Mouse (Mus musculus): ENCODE results near the gene Exoc4. TPM values are rescaled to one million over a fixed set of nuclear protein-coding genes. Genes with fewer than 3 reads are reported as not detected.

Exoc4 gene
- total and polyA plus RNA-seq, 3 experiments, result 31.2 to 46.4 (median 41.9) TPM

DNA sequence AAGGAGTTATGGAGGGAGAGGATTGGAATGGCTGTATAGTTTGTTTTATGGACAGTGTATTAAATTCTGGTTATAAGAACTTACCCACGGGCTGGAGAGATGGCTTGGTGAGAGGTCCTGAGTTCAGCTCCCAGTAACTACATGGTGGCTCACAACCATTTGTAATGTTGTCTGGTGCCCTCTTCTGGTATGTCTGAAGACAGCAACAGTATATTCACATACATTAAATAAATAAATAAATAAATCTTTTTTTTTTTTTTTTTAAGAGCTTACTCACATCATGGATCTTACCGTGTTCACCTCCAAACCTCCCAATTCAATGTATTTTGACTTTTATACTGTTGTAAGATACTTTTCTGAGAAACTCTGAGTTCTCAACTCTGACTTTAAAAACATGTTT is 143.1 kb downstream of the Exoc4 start:
- no peak for DNase-seq (ENCODE audit: extremely low read depth)
- in situ Hi-C loops (cut with MboI; ENCODE audit: low pct_ligation_motif_present, low pct_unique_long_range_greater_than_20kb, low sequenced_read_pairs), result no loop called here
- dilution Hi-C loops (cut with MboI; ENCODE audit: extremely low pct_ligation_motif_present, extremely low pct_unique_long_range_greater_than_20kb, low sequenced_read_pairs), result no loop called here
- Histone ChIP-seq H3K4me1 (ENCODE audit: control insufficient read depth in 1 of 2, insufficient read depth in 2 of 2) (peaks cover 0 to 16% of the 10 kb centered on the region in 2 experiments; a peak in 2 of 4 replicates), H3K4me3 (replicated peaks in 1 of 3; ENCODE audit: low read depth in 2 of 3, low read length in 2 of 3, poor library complexity in 1 of 3) (no peak overlapping the region), H3K9me3 (replicated peaks; ENCODE audit: low read length) (no peaks in the 10 kb centered on the region), H3K36me3 (replicated peaks in 1 of 2; ENCODE audit: control insufficient read depth in 1 of 2, insufficient read depth in 1 of 2, low read length in 1 of 2) (peaks cover 0 to 5% of the 10 kb centered on the region in 2 experiments), H3K4me2 (ENCODE audit: insufficient read depth, low read depth, poor library complexity, severe bottlenecking) (no peak overlapping the region), H3K27ac (ENCODE audit: insufficient read depth, low read depth) (no peak overlapping the region), H3K9ac (ENCODE audit: insufficient read depth, low read depth) (no peak overlapping the region), H3K79me2 (replicated peaks; ENCODE audit: control insufficient read depth, extremely low read depth, insufficient read depth, poor library complexity, severe bottlenecking) (no peaks in the 10 kb centered on the region), H3K27me3 (replicated peaks) (no peaks in the 10 kb centered on the region)
- no peak for TF ChIP-seq HCFC1 (IDR thresholded peaks at IDR 0.05; ENCODE audit: low read depth, low read length)
- TF ChIP-seq TCF12 (IDR thresholded peaks at IDR 0.05; ENCODE audit: low read depth, low read length), result no peak
- no peak for TF ChIP-seq SIN3A (IDR thresholded peaks at IDR 0.05; ENCODE audit: low read length)
- no peak for TF ChIP-seq MAFK (IDR thresholded peaks at IDR 0.05; ENCODE audit: insufficient replicate concordance, low read length)
- TF ChIP-seq POLR2A (IDR thresholded peaks at IDR 0.05; ENCODE audit: low read depth, low read length), result no peak
- TF ChIP-seq RAD21 (IDR thresholded peaks at IDR 0.05; ENCODE audit: low read depth, low read length), result peak; percentile 26
- peak in 1 of 2 experiments; percentile 37; a peak in 2 of 4 replicates for TF ChIP-seq CTCF (conservative IDR thresholded peaks at IDR 0.05 in 1 of 2, IDR thresholded peaks at IDR 0.05 in 1 of 2; ENCODE audit: low read depth in 2 of 2, low read length in 2 of 2)
- no peak for TF ChIP-seq ETS1 (conservative IDR thresholded peaks at IDR 0.05; ENCODE audit: low read depth, low read length)
- no peak for TF ChIP-seq POLR2AphosphoS2 (IDR thresholded peaks at IDR 0.05; ENCODE audit: low read depth, low read length)
- no peak for TF ChIP-seq TBP (conservative IDR thresholded peaks at IDR 0.05; ENCODE audit: low read depth, low read length)
- TF ChIP-seq ZNF384 (IDR thresholded peaks at IDR 0.05; ENCODE audit: low read depth, low read length), result peak; percentile 63
- TF ChIP-seq PAX5 (IDR thresholded peaks at IDR 0.05; ENCODE audit: low read length), result no peak
- TF ChIP-seq MYC (IDR thresholded peaks at IDR 0.05; ENCODE audit: low read depth, low read length), result no peak
- no peak for TF ChIP-seq UBTF (IDR thresholded peaks at IDR 0.05; ENCODE audit: low read depth, low read length)
- TF ChIP-seq BHLHE40 (IDR thresholded peaks at IDR 0.05; ENCODE audit: low read depth, low read length), result no peak
- no peak for TF ChIP-seq ZC3H11A (IDR thresholded peaks at IDR 0.05; ENCODE audit: low read depth, low read length)

DNA sequence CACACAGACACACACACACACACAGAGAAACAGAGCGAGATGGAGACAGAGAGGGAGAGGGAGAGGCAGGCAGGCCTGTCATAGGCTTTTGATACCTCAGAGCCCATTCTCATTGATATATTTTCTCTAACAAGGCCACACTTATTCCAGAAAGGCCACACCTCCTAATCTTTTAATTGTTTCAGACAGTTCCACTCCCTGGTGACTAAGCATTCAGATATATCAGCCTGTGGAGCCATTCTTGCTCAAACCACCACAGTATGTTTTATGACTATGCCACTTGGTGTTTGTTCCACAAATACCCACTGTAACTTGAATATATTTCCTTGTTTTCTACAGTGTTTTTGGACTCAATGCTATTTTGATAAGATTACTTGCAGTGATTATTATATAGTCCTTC is 150.6 kb downstream of the Exoc4 start:
- no peaks in the 10 kb centered on the region for H3K27me3 ChIP-seq (replicated peaks)
- no peak overlapping the region for H3K9ac ChIP-seq (ENCODE audit: insufficient read depth, low read depth)
- H3K4me2 ChIP-seq (ENCODE audit: insufficient read depth, low read depth, poor library complexity, severe bottlenecking), result no peak overlapping the region
- in situ Hi-C loops (cut with MboI; ENCODE audit: low pct_ligation_motif_present, low pct_unique_long_range_greater_than_20kb, low sequenced_read_pairs) (no loop called here), dilution Hi-C loops (cut with MboI; ENCODE audit: extremely low pct_ligation_motif_present, extremely low pct_unique_long_range_greater_than_20kb, low sequenced_read_pairs) (no loop called here)
- no peaks in the 10 kb centered on the region for H3K9me3 ChIP-seq (replicated peaks; ENCODE audit: low read length)
- no peak overlapping the region for H3K27ac ChIP-seq (ENCODE audit: insufficient read depth, low read depth)
- no peak overlapping the region for H3K4me3 ChIP-seq (replicated peaks in 1 of 3; ENCODE audit: low read depth in 2 of 3, low read length in 2 of 3, poor library complexity in 1 of 3)
- no peak for TF ChIP-seq TCF12 (IDR thresholded peaks at IDR 0.05; ENCODE audit: low read depth, low read length)
- no peak for TF ChIP-seq ZC3H11A (IDR thresholded peaks at IDR 0.05; ENCODE audit: low read depth, low read length)
- no peak for TF ChIP-seq CHD1 (IDR thresholded peaks at IDR 0.05; ENCODE audit: low read depth, low read length)
- TF ChIP-seq NELFE (IDR thresholded peaks at IDR 0.05; ENCODE audit: low read depth, low read length), result no peak
- TF ChIP-seq ZNF384 (IDR thresholded peaks at IDR 0.05; ENCODE audit: low read depth, low read length), result no peak
- DNase-seq (ENCODE audit: extremely low read depth), result no peak
- H3K79me2 ChIP-seq (replicated peaks; ENCODE audit: control insufficient read depth, extremely low read depth, insufficient read depth, poor library complexity, severe bottlenecking), result no peaks in the 10 kb centered on the region
- peaks cover 8 to 19% of the 10 kb centered on the region in 2 experiments for H3K4me1 ChIP-seq (ENCODE audit: control insufficient read depth in 1 of 2, insufficient read depth in 2 of 2)
- H3K36me3 ChIP-seq (replicated peaks in 1 of 2; ENCODE audit: control insufficient read depth in 1 of 2, insufficient read depth in 1 of 2, low read length in 1 of 2), result peaks cover 0 to 5% of the 10 kb centered on the region in 2 experiments
